8 mouse cellular contexts compared by ENCODE assay signal in genomic region chr14:52257484-52258213, GRCm38 (mm10). TPM values are rescaled to one million over a fixed set of nuclear protein-coding genes. Genes with fewer than 3 reads are reported as not detected.
DNase-seq lines count a peak whose midpoint lies in the region; ATAC-seq lines count a peak whose summit lies in the region.

Chd8 (minus strand) TSS chr14:52257780.

- peak within 1 kb of the TSS; percentile 72 for H3K4me3 ChIP-seq in hindbrain, embryonic 14.5 days (replicated peaks; ENCODE audit: low read length)

- WGBS in hindbrain, embryonic 14.5 days = under 1% methylated on average over 53 of the region's 54 CpGs

- peak; percentile 100 for ATAC-seq in hindbrain, embryonic 14.5 days (ENCODE audit: low FRiP score)

- H3K4me2 ChIP-seq in hindbrain, embryonic 14.5 days (replicated peaks) = peak within 1 kb of the TSS; percentile 84

- DNase-seq in R1 (ENCODE audit: low read depth, low spot score) = peak; percentile 99
- peak; percentile 99 for DNase-seq in cerebellum, postnatal 25 days
- peak; percentile 96 to 98 for DNase-seq in frontal cortex, postnatal 25 days (ENCODE audit: low spot score in 2 of 2)
- DNase-seq in hindbrain, embryonic 14.5 days (ENCODE audit: low spot score) = peak; percentile 95
- peak; percentile 98 for DNase-seq in left cerebral cortex, adult 11 months (ENCODE audit: low spot score)
- DNase-seq in lung, postnatal 4 days = peak; percentile 98 to 100
- peak; percentile 94 for DNase-seq in retina, postnatal 7 days (ENCODE audit: low read depth, low spot score)
- peak; percentile 98 for DNase-seq in urinary bladder, adult 2 months (ENCODE audit: low spot score)

- H3K27me3 ChIP-seq in hindbrain, embryonic 14.5 days (ENCODE audit: control insufficient read depth, insufficient read depth, low read length) = no peaks in the 10 kb centered on the region

- H3K4me1 ChIP-seq in hindbrain, embryonic 14.5 days (replicated peaks; ENCODE audit: control insufficient read depth, insufficient read depth, low read length) = peaks cover 17% of the 10 kb centered on the region

- H3K36me3 ChIP-seq in hindbrain, embryonic 14.5 days (replicated peaks; ENCODE audit: control insufficient read depth, insufficient read depth) = peaks cover 10% of the 10 kb centered on the region

- H3K9me3 ChIP-seq in hindbrain, embryonic 14.5 days (ENCODE audit: control insufficient read depth, low read length) = no peaks in the 10 kb centered on the region

- H3K9ac ChIP-seq in hindbrain, embryonic 14.5 days = peak within 1 kb of the TSS; percentile 75

- H3K27ac ChIP-seq in hindbrain, embryonic 14.5 days = peak within 1 kb of the TSS; percentile 82

RNA-seq across cellular contexts. Expression of gene Chd8, which starts in this region (rescaled TPM):
- polyA plus RNA-seq in hindbrain, embryonic 14.5 days (2014; fragmentation: Nextera tagmentation; extraction: Ambion mirVana) = 47.3 and 52.3 TPM in 2 replicates
- polyA plus RNA-seq in urinary bladder, adult 2 months (2012; rRNA removed) = 47.8 and 51.2 TPM in 2 replicates

Comparison
In these comparisons a context has a peak if more than half of its experiments do, and no peak if none do; other contexts are left out.
1. Peak in every context shown above with its lines: DNase-seq, ATAC-seq, H3K4me3 ChIP-seq and H3K27ac ChIP-seq.